Mouse (Mus musculus) MEL (cell line): ENCODE results near the gene Rftn2.

ENCODE experiments used
- CTCF ChIP-seq, 3 experiments: IDR thresholded peaks in 2 of 3; conservative IDR thresholded peaks in 1 of 3; 2 replicates each; pipeline ENCODE4 v1.5.1; 2011 to 2012; ENCODE audit warnings: low read length in 3 of 3, low read depth in 2 of 3, mild to moderate bottlenecking in 2 of 3, improper control_type of control experiment in 1 of 3, inconsistent platforms in 1 of 3, mixed read lengths in 1 of 3, moderate library complexity in 1 of 3; ENCODE audit not compliant: control insufficient read depth in 1 of 3, insufficient read depth in 1 of 3, poor library complexity in 1 of 3, severe bottlenecking in 1 of 3
- E2F4 ChIP-seq: IDR thresholded peaks from 2 replicates; pipeline ENCODE4 v1.6.1; 2011; ENCODE audit warnings: low read depth, low read length, improper control_type of control experiment, borderline replicate concordance
- JUND ChIP-seq: IDR thresholded peaks from 2 replicates; pipeline ENCODE4 v1.6.1; 2011; ENCODE audit warnings: low read depth, mild to moderate bottlenecking, improper control_type of control experiment, low read length
- MAX ChIP-seq: IDR thresholded peaks from 2 replicates; pipeline ENCODE4 v1.6.1; 2011; ENCODE audit warnings: low read length, improper control_type of control experiment
- MEF2A ChIP-seq: IDR thresholded peaks from 2 replicates; pipeline ENCODE4 v1.6.1; 2014; ENCODE audit warnings: low read depth, mild to moderate bottlenecking, inconsistent platforms, low read length, improper control_type of control experiment; ENCODE audit not compliant: poor library complexity, insufficient replicate concordance, severe bottlenecking; ENCODE audit errors: extremely low read depth
- POLR2A ChIP-seq, 2 experiments: IDR thresholded peaks; 2 replicates each; pipeline ENCODE4 v1.6.1; 2011 to 2012; ENCODE audit warnings: low read length in 2 of 2, mild to moderate bottlenecking in 2 of 2, control low read depth in 1 of 2, improper control_type of control experiment in 1 of 2, low read depth in 1 of 2, moderate library complexity in 1 of 2; ENCODE audit not compliant: control insufficient read depth in 1 of 2, insufficient read depth in 1 of 2, poor library complexity in 1 of 2
- POLR2AphosphoS2 ChIP-seq: IDR thresholded peaks from 2 replicates; pipeline ENCODE4 v1.6.1; 2011; ENCODE audit warnings: low read length, improper control_type of control experiment
- POLR2AphosphoS5 ChIP-seq: IDR thresholded peaks from 2 replicates; pipeline ENCODE4 v1.6.1; 2012; ENCODE audit warnings: low read depth, borderline replicate concordance, mild to moderate bottlenecking, inconsistent platforms, low read length, moderate library complexity, mixed read lengths
- RAD21 ChIP-seq: IDR thresholded peaks from 2 replicates; pipeline ENCODE4 v1.6.1; 2011; ENCODE audit warnings: mild to moderate bottlenecking, low read depth, low read length, improper control_type of control experiment
- RCOR1 ChIP-seq: IDR thresholded peaks from 2 replicates; pipeline ENCODE4 v1.6.1; 2012; ENCODE audit warnings: low read depth, mild to moderate bottlenecking, inconsistent platforms, low read length, improper control_type of control experiment
- ZC3H11A ChIP-seq: IDR thresholded peaks from 2 replicates; pipeline ENCODE4 v1.6.1; 2012; ENCODE audit warnings: low read depth, mild to moderate bottlenecking, inconsistent platforms, low read length, improper control_type of control experiment
- ZMIZ1 ChIP-seq: IDR thresholded peaks from 2 replicates; pipeline ENCODE4 v1.6.1; 2012; ENCODE audit warnings: low read depth, mild to moderate bottlenecking, inconsistent platforms, low read length, improper control_type of control experiment, moderate library complexity
- ZNF384 ChIP-seq: IDR thresholded peaks from 2 replicates; pipeline ENCODE4 v1.6.1; 2012; ENCODE audit warnings: low read depth, mild to moderate bottlenecking, inconsistent platforms, low read length, improper control_type of control experiment

- no peak for TF ChIP-seq POLR2AphosphoS2
- TF ChIP-seq JUND: no peak
- TF ChIP-seq ZNF384: no peak
- no peak for TF ChIP-seq MAX
- no peak for TF ChIP-seq POLR2A (IDR thresholded peaks at IDR 0.05; ENCODE audit: control insufficient read depth in 1 of 2, insufficient read depth in 1 of 2, low read depth in 1 of 2, low read length in 2 of 2, poor library complexity in 1 of 2)
- TF ChIP-seq POLR2AphosphoS5: no peak
- TF ChIP-seq ZMIZ1: no peak
- TF ChIP-seq RCOR1: no peak
- TF ChIP-seq ZC3H11A: no peak
- no peak for TF ChIP-seq E2F4
- TF ChIP-seq RAD21: no peak
- no peak for TF ChIP-seq CTCF (IDR thresholded peaks at IDR 0.05 in 2 of 3, conservative IDR thresholded peaks at IDR 0.05 in 1 of 3; ENCODE audit: control insufficient read depth in 1 of 3, insufficient read depth in 1 of 3, low read depth in 2 of 3, low read length in 3 of 3, poor library complexity in 1 of 3, severe bottlenecking in 1 of 3)
- no peak for TF ChIP-seq MEF2A
These were observed 34.6 kb downstream of the Rftn2 start for GRCm38 (mm10) chr1:55192015-55192414.
